Comparison of ENCODE assay signal across 13 mouse cellular contexts in genomic region chr10:56611564-56612288, GRCm38 (mm10).
DNase-seq lines count a peak whose midpoint lies in the region; ATAC-seq lines count a peak whose summit lies in the region.
"Had no signal": no experiment of that assay in that cellular context is flagged by ENCODE, and none has a peak within 500 bp of the region (broad histone marks: within the 10 kb centered on the region; RNA-seq: fewer than 3 reads in every experiment).

No protein-coding gene starts in this region.

- no peak for DNase-seq in forebrain, embryonic 10.5 days (ENCODE audit: extremely low spot score, low spot score)
- peak; percentile 25 for DNase-seq in right cerebral cortex, adult 18-20 months
- no peak for DNase-seq in right cerebral cortex, postnatal 4 days
- peak; percentile 8 to 26 for DNase-seq in cerebellum, postnatal 25 days
- peak; percentile 29 to 41 for DNase-seq in right cerebral cortex, postnatal 10 days (ENCODE audit: low spot score in 2 of 2)
- no peak for DNase-seq in lung, postnatal 36 days
- no peak for DNase-seq in kidney, adult 11 months
- DNase-seq: lung, adult 18-20 months had no signal

- H3K27ac ChIP-seq in forebrain, embryonic 13.5 days = no peak overlapping the region
- H3K27ac ChIP-seq in forebrain, embryonic 10.5 days = no peak overlapping the region
- H3K27ac ChIP-seq: stomach, postnatal 0 days had no signal

- no peaks in the 10 kb centered on the region for H3K27me3 ChIP-seq in forebrain, embryonic 13.5 days
- H3K27me3 ChIP-seq in forebrain, embryonic 10.5 days (ENCODE audit: poor library complexity, severe bottlenecking) = no peaks in the 10 kb centered on the region

- H3K9me3 ChIP-seq in forebrain, embryonic 13.5 days (replicated peaks) = no peaks in the 10 kb centered on the region
- H3K9me3 ChIP-seq in forebrain, embryonic 10.5 days = no peaks in the 10 kb centered on the region

- 0 out of 2 replicates have a peak, but pooled peaks have one; percentile 50 for ATAC-seq in forebrain, embryonic 13.5 days
- ATAC-seq: activated CD4-positive, CD25-positive, alpha-beta regulatory T cell, adult 4 months; inflammation-experienced regulatory T-cells, adult 6 months; midbrain, embryonic 16.5 days had no signal

- H3K4me2 ChIP-seq in forebrain, embryonic 13.5 days = no peak overlapping the region

- H3K4me1 ChIP-seq in forebrain, embryonic 13.5 days = no peaks in the 10 kb centered on the region
- H3K4me1 ChIP-seq in forebrain, embryonic 10.5 days = no peaks in the 10 kb centered on the region

- no peak overlapping the region for H3K4me3 ChIP-seq in forebrain, embryonic 13.5 days
- H3K4me3 ChIP-seq in forebrain, embryonic 10.5 days = no peak overlapping the region

- H3K36me3 ChIP-seq in forebrain, embryonic 13.5 days (ENCODE audit: poor library complexity, severe bottlenecking) = no peaks in the 10 kb centered on the region
- H3K36me3 ChIP-seq in forebrain, embryonic 10.5 days (replicated peaks) = no peaks in the 10 kb centered on the region

- no peak overlapping the region for H3K9ac ChIP-seq in forebrain, embryonic 13.5 days

- WGBS in forebrain, embryonic 13.5 days = 71% methylated on average over 8 of the region's 8 CpGs
- WGBS in forebrain, embryonic 10.5 days = 92% methylated on average over 8 of the region's 8 CpGs

Comparison
In these comparisons a context has a peak if more than half of its experiments do, and no peak if none do; other contexts are left out.
1. DNase-seq: peak in right cerebral cortex, adult 18-20 months (single experiment), cerebellum, postnatal 25 days (2 of 2) and right cerebral cortex, postnatal 10 days (2 of 2); none in forebrain, embryonic 10.5 days (single experiment), right cerebral cortex, postnatal 4 days (single experiment), lung, postnatal 36 days (single experiment) and kidney, adult 11 months (single experiment).